Mouse (Mus musculus) hindbrain, embryonic 14.5 days (tissue): ENCODE measurements around the gene Negr1. TPM values are rescaled to one million over a fixed set of nuclear protein-coding genes. Genes with fewer than 3 reads are reported as not detected.

ENCODE experiments used
- ATAC-seq: fragments of 200-750 bp; cut with Nextera tagmentation; 2 replicates; pipeline ENCODE4 v1.8.0; 2017; ENCODE audit warnings: moderate number of reproducible peaks, mild to moderate bottlenecking, moderate TSS enrichment, moderate library complexity; ENCODE audit not compliant: low FRiP score
- DNase-seq: peaks from one replicate; pipeline ENCODE4 v3.0.0-alpha.2; 2015; ENCODE audit warnings: low spot score
- H3K27ac ChIP-seq: fragments of 300-500 bp; sonication (generic); 2 replicates; pipeline ENCODE4 v1.5.1; 2014; ENCODE audit warnings: mild to moderate bottlenecking, moderate library complexity
- H3K27me3 ChIP-seq: fragments of 300-500 bp; sonication (generic); 2 replicates; pipeline ENCODE4 v1.6.1; 2014; ENCODE audit warnings: mild to moderate bottlenecking, low read length, mixed read lengths; ENCODE audit not compliant: control insufficient read depth, insufficient read depth
- H3K36me3 ChIP-seq: fragments of 300-500 bp; sonication (generic); replicated peaks from 2 replicates; pipeline ENCODE4 v1.6.1; 2014; ENCODE audit not compliant: control insufficient read depth, insufficient read depth
- H3K4me1 ChIP-seq: fragments of 300-500 bp; sonication (generic); replicated peaks from 2 replicates; pipeline ENCODE4 v1.6.1; 2014; ENCODE audit warnings: antibody characterized with exemption, low read length, mixed read lengths; ENCODE audit not compliant: control insufficient read depth, insufficient read depth
- H3K4me2 ChIP-seq: fragments of 300-500 bp; sonication (generic); replicated peaks from 2 replicates; pipeline ENCODE4 v1.6.1; 2014; ENCODE audit warnings: mild to moderate bottlenecking, moderate library complexity
- H3K4me3 ChIP-seq: fragments of 300-500 bp; sonication (generic); replicated peaks from 2 replicates; pipeline ENCODE4 v1.5.1; 2014; ENCODE audit warnings: mild to moderate bottlenecking, low read length
- H3K9ac ChIP-seq: fragments of 300-500 bp; sonication (generic); 2 replicates; pipeline ENCODE4 v1.6.1; 2014
- H3K9me3 ChIP-seq: fragments of 300-500 bp; sonication (generic); 2 replicates; pipeline ENCODE4 v1.6.1; 2016; ENCODE audit warnings: low read length; ENCODE audit not compliant: control insufficient read depth
- WGBS: fragments of 180-500 bp; shearing (Covaris S2); extraction: QIAGEN DNeasy Blood & Tissue Kit; methylation state at CpG from one replicate; pipeline ENCODE4 v1.1.7; 2014; 5-methylcytosine and 5-hydroxymethylcytosine counted together
- polyA plus RNA-seq: library from polyadenylated mRNA; unstranded; fragments of >200 nt; fragmentation: Nextera tagmentation; extraction: Ambion mirVana; gene quantifications from 2 replicates; pipeline ENCODE4 v1.2.1, GENCODE M21; 2014

Negr1 gene
- polyA plus RNA-seq, 1 experiment from 2014 or later: 46.2 TPM

DNA sequence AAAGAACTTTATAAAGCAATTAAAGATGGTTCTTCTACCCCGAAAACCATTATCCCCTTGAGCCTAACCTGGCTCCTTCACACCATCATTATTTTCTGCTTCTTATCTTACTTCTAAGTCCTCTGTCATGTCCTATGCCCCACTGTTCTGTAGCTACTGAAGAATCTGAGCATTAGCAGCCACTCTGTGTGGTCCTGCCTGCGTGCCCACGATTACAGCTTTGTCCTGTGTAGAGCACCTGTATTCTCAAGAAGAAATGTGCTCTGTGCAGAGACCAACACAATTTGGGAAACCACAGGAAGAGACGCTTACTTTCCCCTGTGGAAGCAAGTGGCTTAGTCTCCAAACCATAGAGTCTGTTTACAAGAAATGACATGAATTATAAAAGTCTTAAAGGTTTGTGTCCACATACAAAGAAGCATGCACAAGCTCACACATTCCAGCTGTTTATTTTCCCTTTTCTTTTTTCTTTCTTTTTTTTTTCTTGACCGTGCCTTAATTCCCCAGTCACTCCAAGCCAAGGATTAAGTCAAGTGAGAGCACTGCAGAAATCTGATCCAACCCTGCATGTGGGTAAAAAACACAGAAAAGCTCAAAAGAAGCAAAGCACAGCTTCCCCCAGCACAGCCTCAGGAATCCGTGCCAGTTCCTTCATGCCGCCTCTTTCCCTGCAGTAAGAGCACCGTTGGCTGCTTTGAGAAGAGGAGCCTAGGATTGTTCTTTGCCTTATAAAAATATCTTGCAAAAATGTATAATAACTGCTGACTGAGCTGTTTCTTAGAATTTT, 627.5 kb downstream of the Negr1 start:
- DNase-seq: no peak
- Histone ChIP-seq H3K4me1 (no peaks in the 10 kb centered on the region), H3K9me3 (no peaks in the 10 kb centered on the region), H3K27ac (no peak overlapping the region), H3K4me2 (no peak overlapping the region), H3K27me3 (no peaks in the 10 kb centered on the region), H3K36me3 (no peaks in the 10 kb centered on the region), H3K4me3 (no peak overlapping the region), H3K9ac (no peak overlapping the region)
- ATAC-seq: no peak
- WGBS: 67% methylated on average over 8 of the region's 8 CpGs

DNA sequence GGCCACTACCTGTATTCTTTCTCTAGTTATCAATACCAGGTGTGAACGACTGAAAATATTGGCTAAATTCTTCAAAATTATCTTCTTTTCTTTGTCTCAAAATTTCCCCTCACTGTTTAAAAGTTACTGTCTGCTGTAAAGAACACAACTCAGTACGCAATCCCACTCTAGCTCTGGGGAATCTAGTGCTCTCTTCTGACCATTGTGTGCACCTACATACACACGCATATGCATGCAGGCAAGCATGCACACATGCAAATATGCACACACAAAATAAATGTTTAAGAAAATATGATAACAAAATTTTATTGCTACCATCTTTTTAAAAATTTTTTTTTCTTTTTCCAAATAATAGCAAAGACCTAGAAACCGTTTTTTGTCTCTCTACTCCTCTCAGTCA, 628.2 kb downstream of the Negr1 start:
- H3K4me3 ChIP-seq: no peak overlapping the region
- DNase-seq: no peak
- WGBS: 80% methylated on average over 4 of the region's 4 CpGs

GRCm38 (mm10) chr3:157190551-157190950, 629.0 kb downstream of the Negr1 start:
- Histone ChIP-seq H3K4me2 (no peak overlapping the region), H3K36me3 (no peaks in the 10 kb centered on the region), H3K4me1 (no peaks in the 10 kb centered on the region), H3K27ac (no peak overlapping the region), H3K9me3 (no peaks in the 10 kb centered on the region), H3K9ac (no peak overlapping the region), H3K27me3 (no peaks in the 10 kb centered on the region), H3K4me3 (no peak overlapping the region)
- WGBS: 86% methylated on average over 3 of the region's 3 CpGs
- no peak for ATAC-seq
- no peak for DNase-seq

More for the DNA sequence above, 628.2 kb downstream of the Negr1 start:
- Histone ChIP-seq H3K9me3 (no peaks in the 10 kb centered on the region), H3K36me3 (no peaks in the 10 kb centered on the region), H3K4me2 (no peak overlapping the region), H3K4me1 (no peaks in the 10 kb centered on the region), H3K9ac (no peak overlapping the region), H3K27ac (no peak overlapping the region), H3K27me3 (no peaks in the 10 kb centered on the region)
- no peak for ATAC-seq

- no peaks in the 10 kb centered on the region for H3K27me3 ChIP-seq
- H3K36me3 ChIP-seq: no peaks in the 10 kb centered on the region
- no peak overlapping the region for H3K27ac ChIP-seq
- WGBS: 73% methylated on average over 3 of the region's 3 CpGs
- no peak overlapping the region for H3K4me3 ChIP-seq
- H3K9me3 ChIP-seq: no peaks in the 10 kb centered on the region
- DNase-seq (no peak), ATAC-seq (no peak)
- no peak overlapping the region for H3K9ac ChIP-seq
- no peaks in the 10 kb centered on the region for H3K4me1 ChIP-seq
- H3K4me2 ChIP-seq: no peak overlapping the region
Observed at GRCm38 (mm10) chr3:157192021-157192420, 630.4 kb downstream of the Negr1 start.

GRCm38 (mm10) chr3:157193141-157193540, 631.5 kb downstream of the Negr1 start:
- ATAC-seq (no peak), DNase-seq (no peak)
- 91% methylated on average over 3 of the region's 3 CpGs for whole genome bisulfite sequencing
- Histone ChIP-seq H3K4me2 (no peak overlapping the region), H3K36me3 (no peaks in the 10 kb centered on the region), H3K27ac (no peak overlapping the region), H3K9me3 (no peaks in the 10 kb centered on the region), H3K4me3 (no peak overlapping the region), H3K9ac (no peak overlapping the region), H3K4me1 (no peaks in the 10 kb centered on the region), H3K27me3 (no peaks in the 10 kb centered on the region)

DNA sequence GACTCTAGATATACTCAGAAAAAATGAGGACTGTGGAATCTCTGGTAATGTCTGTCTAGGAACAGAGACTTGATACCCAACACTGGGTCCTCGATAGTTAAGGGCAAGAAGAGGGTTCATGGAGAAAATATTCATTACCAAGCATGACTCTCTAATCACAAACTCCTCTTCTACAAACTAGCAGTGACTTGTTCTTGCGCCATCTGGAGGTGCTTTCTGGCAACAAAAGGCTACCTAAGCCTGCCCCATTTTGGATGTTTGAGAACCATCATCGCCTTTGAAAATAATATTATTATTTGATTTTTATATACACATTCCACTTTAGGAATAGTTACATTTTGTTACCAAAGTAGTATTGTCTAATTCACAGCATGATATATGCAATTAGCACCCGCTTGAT, 637.1 kb downstream of the Negr1 start:
- WGBS: 84% methylated on average over 4 of the region's 4 CpGs
- ATAC-seq (no peak), DNase-seq (no peak)
- Histone ChIP-seq H3K27me3 (no peaks in the 10 kb centered on the region), H3K4me2 (no peak overlapping the region), H3K9ac (no peak overlapping the region), H3K4me1 (no peaks in the 10 kb centered on the region), H3K4me3 (no peak overlapping the region), H3K36me3 (no peaks in the 10 kb centered on the region), H3K9me3 (no peaks in the 10 kb centered on the region), H3K27ac (no peak overlapping the region)

- no peak for ATAC-seq
- no peak overlapping the region for H3K4me3 ChIP-seq
Observed at GRCm38 (mm10) chr3:157201726-157202125, 640.1 kb downstream of the Negr1 start.

GRCm38 (mm10) chr3:157203573-157203972, 642.0 kb downstream of the Negr1 start:
- 91% methylated on average over 8 of the region's 8 CpGs for WGBS
- no peak for DNase-seq

More at GRCm38 (mm10) chr3:157201726-157202125, 640.1 kb downstream of the Negr1 start:
- DNase-seq: no peak
- Histone ChIP-seq H3K4me2 (no peak overlapping the region), H3K9me3 (no peaks in the 10 kb centered on the region), H3K27ac (no peak overlapping the region), H3K9ac (no peak overlapping the region), H3K36me3 (no peaks in the 10 kb centered on the region), H3K4me1 (no peaks in the 10 kb centered on the region), H3K27me3 (no peaks in the 10 kb centered on the region)
- 95% methylated on average over 2 of the region's 2 CpGs for WGBS

GRCm38 (mm10) chr3:157206752-157207151, 645.2 kb downstream of the Negr1 start:
- H3K4me3 ChIP-seq: no peak overlapping the region
- no peak overlapping the region for H3K4me2 ChIP-seq
- no peaks in the 10 kb centered on the region for H3K27me3 ChIP-seq
- DNase-seq: no peak
- no peak for ATAC-seq
- H3K9ac ChIP-seq: no peak overlapping the region
- H3K36me3 ChIP-seq: no peaks in the 10 kb centered on the region
- no peak overlapping the region for H3K27ac ChIP-seq
- WGBS: 41% methylated on average over 3 of the region's 3 CpGs
- H3K9me3 ChIP-seq: no peaks in the 10 kb centered on the region
- no peaks in the 10 kb centered on the region for H3K4me1 ChIP-seq

More at GRCm38 (mm10) chr3:157203573-157203972, 642.0 kb downstream of the Negr1 start:
- Histone ChIP-seq H3K27me3 (no peaks in the 10 kb centered on the region), H3K4me1 (no peaks in the 10 kb centered on the region), H3K4me3 (no peak overlapping the region), H3K27ac (no peak overlapping the region), H3K9ac (no peak overlapping the region), H3K9me3 (no peaks in the 10 kb centered on the region), H3K4me2 (no peak overlapping the region), H3K36me3 (no peaks in the 10 kb centered on the region)
- no peak for ATAC-seq
